Mouse (Mus musculus) kidney, postnatal 0 days (tissue): ENCODE measurements at regions not wholly inside any gene's neighbourhood (a gene's known extent, or its start where the extent isn't known, plus 50 kb on each side); places are given as distances from the start of the nearest gene placed in this dataset.

ENCODE experiments used
- ATAC-seq: fragments of 200-750 bp; cut with Nextera tagmentation; replicated peaks from 2 replicates; pipeline ENCODE4 v1.8.0; 2017; ENCODE audit warnings: low read depth, moderate number of reproducible peaks, moderate TSS enrichment, moderate library complexity; ENCODE audit not compliant: low FRiP score
- DNase-seq: peaks from one replicate; pipeline ENCODE4 v3.0.0-alpha.2; 2016; ENCODE audit warnings: low spot score
- H3K27ac ChIP-seq: fragments of 300-500 bp; sonication (generic); 2 replicates; pipeline ENCODE4 v1.5.1; 2014; ENCODE audit warnings: mild to moderate bottlenecking
- H3K27me3 ChIP-seq: fragments of 300-500 bp; sonication (generic); 2 replicates; pipeline ENCODE4 v1.6.1; 2014; ENCODE audit warnings: low read length, mixed read lengths; ENCODE audit not compliant: insufficient read depth
- H3K36me3 ChIP-seq: fragments of 300-500 bp; sonication (generic); 2 replicates; pipeline ENCODE4 v1.6.1; 2014; ENCODE audit warnings: low read length, mixed read lengths; ENCODE audit not compliant: insufficient read depth
- H3K4me1 ChIP-seq: fragments of 300-500 bp; sonication (generic); replicated peaks from 2 replicates; pipeline ENCODE4 v1.6.1; 2014; ENCODE audit warnings: antibody characterized with exemption, low read length, mixed read lengths; ENCODE audit not compliant: insufficient read depth
- H3K4me2 ChIP-seq: fragments of 300-500 bp; sonication (generic); 2 replicates; pipeline ENCODE4 v1.6.1; 2014; ENCODE audit warnings: mild to moderate bottlenecking, low read length, moderate library complexity, mixed read lengths
- H3K4me3 ChIP-seq: fragments of 300-500 bp; sonication (generic); replicated peaks from 2 replicates; pipeline ENCODE4 v1.5.1; 2014; ENCODE audit warnings: low read depth, low read length
- H3K9ac ChIP-seq: fragments of 300-500 bp; sonication (generic); 2 replicates; pipeline ENCODE4 v1.6.1; 2014; ENCODE audit warnings: low read depth, low read length
- H3K9me3 ChIP-seq: fragments of 300-500 bp; sonication (generic); replicated peaks from 2 replicates; pipeline ENCODE4 v1.6.1; 2016; ENCODE audit warnings: low read length, inconsistent platforms, mixed read lengths
- CTCF ChIP-seq: IDR thresholded peaks from 2 replicates; pipeline ENCODE4 v1.5.1; 2016; ENCODE audit warnings: antibody characterized with exemption, low read depth, mild to moderate bottlenecking, moderate library complexity
- WGBS: fragments of 180-500 bp; shearing (Covaris S2); extraction: QIAGEN DNeasy Blood & Tissue Kit; methylation state at CpG from one replicate; pipeline ENCODE4 v1.1.7; 2014; 5-methylcytosine and 5-hydroxymethylcytosine counted together

GRCm38 (mm10) chr2:137953144-137953543, 303.2 kb upstream of the Btbd3 start:
- Histone ChIP-seq H3K36me3 (no peaks in the 10 kb centered on the region), H3K9ac (no peak overlapping the region), H3K27me3 (no peaks in the 10 kb centered on the region), H3K9me3 (no peaks in the 10 kb centered on the region), H3K27ac (no peak overlapping the region), H3K4me3 (no peak overlapping the region), H3K4me2 (no peak overlapping the region), H3K4me1 (no peaks in the 10 kb centered on the region)
- WGBS, result 67% methylated on average over 2 of the region's 2 CpGs
- DNase-seq (no peak), ATAC-seq (no peak)
- TF ChIP-seq CTCF, result no peak

DNA sequence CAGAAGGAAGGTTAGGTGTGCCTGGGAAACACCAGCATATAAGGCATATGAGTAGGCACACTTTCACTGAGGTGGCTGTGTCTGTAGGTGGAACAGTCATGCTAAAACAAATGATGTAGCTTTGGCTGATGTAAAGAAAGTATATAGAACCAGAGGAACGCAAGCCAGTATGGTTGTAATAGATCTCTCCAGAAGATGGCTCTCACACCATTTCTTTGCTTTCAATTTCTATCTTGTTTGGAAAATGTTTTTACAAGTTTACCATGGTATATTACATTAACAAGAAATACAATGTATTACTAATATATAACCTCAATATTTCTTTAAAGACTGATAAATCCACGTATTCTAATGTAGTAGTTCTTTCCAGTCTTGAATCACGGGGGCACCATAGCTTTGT, 304.4 kb upstream of the Btbd3 start:
- Histone ChIP-seq H3K4me3 (no peak overlapping the region), H3K9ac (no peak overlapping the region), H3K4me1 (no peaks in the 10 kb centered on the region), H3K27me3 (no peaks in the 10 kb centered on the region), H3K4me2 (no peak overlapping the region), H3K9me3 (no peaks in the 10 kb centered on the region), H3K27ac (no peak overlapping the region), H3K36me3 (no peaks in the 10 kb centered on the region)
- DNase-seq, result no peak
- WGBS, result 89% methylated on average over 3 of the region's 3 CpGs
- ATAC-seq, result no peak
- TF ChIP-seq CTCF, result no peak

- Histone ChIP-seq H3K4me2 (no peak overlapping the region), H3K27me3 (no peaks in the 10 kb centered on the region), H3K4me1 (no peaks in the 10 kb centered on the region), H3K9ac (no peak overlapping the region), H3K36me3 (no peaks in the 10 kb centered on the region), H3K4me3 (no peak overlapping the region), H3K27ac (no peak overlapping the region), H3K9me3 (no peaks in the 10 kb centered on the region)
- no peak for TF ChIP-seq CTCF
- DNase-seq (no peak), ATAC-seq (no peak)
These were observed 305.4 kb upstream of the Btbd3 start for GRCm38 (mm10) chr2:137950931-137951330.

DNA sequence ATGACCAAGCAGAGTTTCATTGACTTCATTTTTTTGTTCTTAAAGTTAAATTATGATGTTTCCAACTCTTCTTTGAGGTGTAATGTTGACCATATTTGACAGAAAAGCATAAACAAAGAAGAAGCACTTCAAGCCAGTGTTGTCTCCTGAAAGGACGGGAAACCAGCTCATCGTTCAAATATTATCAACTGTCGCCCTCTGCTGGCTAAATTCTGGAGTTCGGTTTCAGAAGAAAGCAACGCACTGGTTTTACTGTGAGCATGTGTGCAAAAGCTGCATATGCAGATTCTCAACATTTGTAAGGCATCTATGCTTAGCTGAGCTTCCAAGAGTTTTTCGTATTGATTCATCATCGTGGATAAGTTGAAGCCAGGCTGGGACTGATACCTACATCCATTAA, 313.6 kb upstream of the Btbd3 start:
- Histone ChIP-seq H3K27me3 (no peaks in the 10 kb centered on the region), H3K9ac (no peak overlapping the region), H3K4me3 (no peak overlapping the region), H3K27ac (no peak overlapping the region), H3K4me1 (no peaks in the 10 kb centered on the region), H3K36me3 (no peaks in the 10 kb centered on the region), H3K9me3 (no peaks in the 10 kb centered on the region), H3K4me2 (no peak overlapping the region)
- DNase-seq (peak; percentile 84), ATAC-seq (0 out of 2 replicates have a peak, but pooled peaks have one; percentile 52)
- 5% methylated on average over 7 of the region's 7 CpGs for WGBS
- peak; percentile 92 for TF ChIP-seq CTCF

- ATAC-seq, result no peak
- no peaks in the 10 kb centered on the region for H3K36me3 ChIP-seq
- WGBS, result 80% methylated on average over 3 of the region's 3 CpGs
- H3K27me3 ChIP-seq, result no peaks in the 10 kb centered on the region
- no peak overlapping the region for H3K4me2 ChIP-seq
- no peak overlapping the region for H3K9ac ChIP-seq
- no peaks in the 10 kb centered on the region for H3K4me1 ChIP-seq
- no peak for TF ChIP-seq CTCF
- no peak overlapping the region for H3K4me3 ChIP-seq
- H3K27ac ChIP-seq, result no peak overlapping the region
- H3K9me3 ChIP-seq, result no peaks in the 10 kb centered on the region
- no peak for DNase-seq
These were observed 316.8 kb upstream of the Btbd3 start for GRCm38 (mm10) chr2:137939591-137939990.

- H3K4me1 ChIP-seq, result no peaks in the 10 kb centered on the region
- ATAC-seq (no peak), DNase-seq (no peak)
- H3K27me3 ChIP-seq, result no peaks in the 10 kb centered on the region
- 66% methylated on average over 7 of the region's 7 CpGs for WGBS
- H3K9ac ChIP-seq, result no peak overlapping the region
- TF ChIP-seq CTCF, result no peak
- no peak overlapping the region for H3K27ac ChIP-seq
- no peaks in the 10 kb centered on the region for H3K9me3 ChIP-seq
- no peak overlapping the region for H3K4me3 ChIP-seq
- no peak overlapping the region for H3K4me2 ChIP-seq
- H3K36me3 ChIP-seq, result no peaks in the 10 kb centered on the region
These were observed 317.4 kb upstream of the Btbd3 start for GRCm38 (mm10) chr2:137938831-137939480.

GRCm38 (mm10) chr2:137936613-137937012, 319.8 kb upstream of the Btbd3 start:
- no peaks in the 10 kb centered on the region for H3K9me3 ChIP-seq
- H3K4me3 ChIP-seq, result no peak overlapping the region
- no peaks in the 10 kb centered on the region for H3K27me3 ChIP-seq
- H3K36me3 ChIP-seq, result no peaks in the 10 kb centered on the region
- ATAC-seq (no peak), DNase-seq (peak; percentile 23)
- no peak overlapping the region for H3K9ac ChIP-seq
- no peak overlapping the region for H3K27ac ChIP-seq
- TF ChIP-seq CTCF, result no peak
- H3K4me2 ChIP-seq, result no peak overlapping the region
- no peaks in the 10 kb centered on the region for H3K4me1 ChIP-seq
- 51% methylated on average over 2 of the region's 2 CpGs for WGBS
